Mouse (Mus musculus) left cerebral cortex, postnatal 4 days (tissue): ENCODE results near the gene Mrpl34. TPM values are rescaled to one million over a fixed set of nuclear protein-coding genes. Genes with fewer than 3 reads are reported as not detected.
"Not testable (repeated sequence)": the region's sequence is repeated elsewhere in the genome, so short reads cannot be mapped to it uniquely, and the experiment has no call there.

ENCODE experiments used
- DNase-seq: peaks from one replicate; pipeline ENCODE4 v3.0.0-alpha.2; 2022
- intact Hi-C: fragments of 180-260 bp; cut with DNase I; formaldehyde crosslinking; loops from one replicate; pipeline ENCODE4 v1.15.1; 2025
- total RNA-seq, 2 experiments: library from RNA; stranded (reverse); gene quantifications; 2 replicates each; pipeline ENCODE4 v1.2.3; 2021

The Mrpl34 gene
- 10 to 100 TPM; 71.3 to 73.7 TPM for total RNA-seq

GRCm38 (mm10) chr8:71464513-71465500 is at the start of gene Mrpl34:
Gene Mrpl34, plus strand, starts transcription at chr8:71464959.
- intact Hi-C loops: no loop called here
- peak; percentile 99 for DNase-seq

GRCm38 (mm10) chr8:71422121-71422520 is 42.6 kb upstream of the Mrpl34 start:
- no peak for DNase-seq
- intact Hi-C loops: no loop called here

- DNase-seq, intact Hi-C loops: not testable (repeated sequence)
Observed at GRCm38 (mm10) chr8:71432935-71433334, 31.8 kb upstream of the Mrpl34 start.

GRCm38 (mm10) chr8:71437041-71437440 is 27.7 kb upstream of the Mrpl34 start:
- intact Hi-C loops: no loop called here

GRCm38 (mm10) chr8:71441404-71441803 is 23.4 kb upstream of the Mrpl34 start:
- intact Hi-C loops: loop anchor here (10.0 kb wide), 1 partner anchor 83 kb away; the partner anchor contains the start of gene Ccdc194

More at GRCm38 (mm10) chr8:71437041-71437440, 27.7 kb upstream of the Mrpl34 start:
- no peak for DNase-seq

GRCm38 (mm10) chr8:71445096-71445495 is 19.7 kb upstream of the Mrpl34 start:
- intact Hi-C loops: loop anchor here (10.0 kb wide), 1 partner anchor 80 kb away; the partner anchor contains the start of gene Ccdc194
- no peak for DNase-seq

More at GRCm38 (mm10) chr8:71441404-71441803, 23.4 kb upstream of the Mrpl34 start:
- DNase-seq: no peak

GRCm38 (mm10) chr8:71451337-71451736 is 13.4 kb upstream of the Mrpl34 start:
- intact Hi-C loops: no loop called here
- no peak for DNase-seq

GRCm38 (mm10) chr8:71451777-71452176 is 13.0 kb upstream of the Mrpl34 start:
- intact Hi-C loops: no loop called here
- no peak for DNase-seq

- intact Hi-C loops: no loop called here
- DNase-seq: no peak
Observed at GRCm38 (mm10) chr8:71452669-71453068, 12.1 kb upstream of the Mrpl34 start.

GRCm38 (mm10) chr8:71454668-71455067 is 10.1 kb upstream of the Mrpl34 start:
- intact Hi-C loops: no loop called here
- DNase-seq: no peak

- DNase-seq: no peak
Observed at GRCm38 (mm10) chr8:71456906-71457305, 7.9 kb upstream of the Mrpl34 start.

GRCm38 (mm10) chr8:71457659-71458270 is 7.0 kb upstream of the Mrpl34 start:
- intact Hi-C loops: no loop called here
- DNase-seq: no peak

More at GRCm38 (mm10) chr8:71456906-71457305, 7.9 kb upstream of the Mrpl34 start:
- intact Hi-C loops: no loop called here

GRCm38 (mm10) chr8:71460716-71461115 is 4.0 kb upstream of the Mrpl34 start:
- DNase-seq: no peak
- intact Hi-C loops: no loop called here

GRCm38 (mm10) chr8:71461152-71461840 is 3.5 kb upstream of the Mrpl34 start:
- no peak for DNase-seq
- intact Hi-C loops: no loop called here

- DNase-seq: no peak
- intact Hi-C loops: no loop called here
Observed at GRCm38 (mm10) chr8:71462191-71462590, 2.6 kb upstream of the Mrpl34 start.

- no peak for DNase-seq
- intact Hi-C loops: no loop called here
Observed at GRCm38 (mm10) chr8:71462786-71463185, 2.0 kb upstream of the Mrpl34 start.

- peak; percentile 98 for DNase-seq
Observed at GRCm38 (mm10) chr8:71463188-71464033, 1.3 kb upstream of the Mrpl34 start, which contains the start of gene Abhd8. Gene Abhd8, minus strand, starts transcription at chr8:71463655.

GRCm38 (mm10) chr8:71465733-71466132 is 974 bp downstream of the Mrpl34 start:
- no peak for DNase-seq
- intact Hi-C loops: no loop called here

More at GRCm38 (mm10) chr8:71463188-71464033, 1.3 kb upstream of the Mrpl34 start, which contains the start of gene Abhd8:
- intact Hi-C loops: no loop called here

- intact Hi-C loops: no loop called here
- no peak for DNase-seq
Observed at GRCm38 (mm10) chr8:71466198-71466597, 1.4 kb downstream of the Mrpl34 start.

GRCm38 (mm10) chr8:71467201-71467600 is 2.4 kb downstream of the Mrpl34 start:
- no peak for DNase-seq
- intact Hi-C loops: no loop called here
